Mouse (Mus musculus) left cerebral cortex, adult 11 months (tissue): ENCODE data around the gene Tns2.

Experiments used
- DNase-seq: peaks from one replicate; pipeline ENCODE4 v3.0.0; 2022; ENCODE audit warnings: low spot score

Gene Tns2

DNA sequence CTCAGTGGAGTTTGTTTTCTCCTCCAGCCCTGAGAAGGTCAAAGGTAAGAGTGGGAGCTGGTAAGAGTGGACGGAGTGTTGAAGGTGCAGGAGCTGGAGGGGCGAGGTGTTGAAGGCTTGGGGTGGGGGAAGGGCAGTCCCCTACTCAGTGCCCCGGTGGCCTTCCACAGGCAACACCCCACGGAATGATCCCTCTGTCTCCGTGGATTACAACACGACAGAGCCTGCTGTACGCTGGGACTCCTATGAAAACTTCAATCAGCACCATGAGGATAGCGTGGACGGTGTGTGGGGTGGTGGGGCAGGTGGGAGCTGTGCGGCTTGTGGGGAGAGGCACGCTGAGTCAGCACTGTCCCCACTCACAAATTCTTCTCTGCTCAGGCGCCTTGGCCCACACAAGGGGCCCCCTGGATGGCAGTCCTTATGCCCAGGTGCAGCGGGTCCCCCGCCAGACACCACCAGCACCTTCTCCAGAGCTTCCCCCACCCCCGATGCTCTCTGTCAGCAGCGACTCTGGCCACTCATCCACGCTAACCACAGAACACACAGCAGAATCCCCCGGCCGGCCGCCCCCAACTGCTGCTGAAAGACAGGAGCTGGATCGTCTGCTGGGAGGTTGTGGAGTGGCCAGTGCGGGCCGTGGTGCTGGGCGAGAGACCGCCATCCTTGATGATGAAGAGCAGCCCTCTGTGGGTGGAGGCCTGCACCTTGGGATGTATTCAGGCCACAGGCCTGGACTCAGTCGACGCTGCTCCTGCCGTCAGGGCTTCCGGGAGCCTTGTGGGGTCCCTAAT lies 10.7 kb downstream of the Tns2 start:
- DNase-seq, result no peak

DNA sequence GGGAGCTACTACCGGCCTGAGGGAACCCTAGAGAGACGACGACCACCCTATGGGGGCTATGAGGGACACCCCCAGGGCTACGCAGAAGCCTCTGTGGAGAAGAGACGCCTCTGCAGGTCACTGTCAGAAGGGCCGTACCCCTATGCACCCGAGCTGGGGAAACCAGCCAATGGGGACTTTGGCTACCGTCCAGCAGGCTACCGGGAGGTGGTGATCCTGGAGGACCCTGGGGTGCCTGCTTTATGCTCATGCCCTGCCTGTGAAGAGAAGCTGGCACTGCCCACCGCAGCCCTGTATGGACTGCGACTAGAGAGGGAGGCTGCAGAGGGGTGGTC lies 11.2 kb downstream of the Tns2 start:
- DNase-seq, result no peak

DNA sequence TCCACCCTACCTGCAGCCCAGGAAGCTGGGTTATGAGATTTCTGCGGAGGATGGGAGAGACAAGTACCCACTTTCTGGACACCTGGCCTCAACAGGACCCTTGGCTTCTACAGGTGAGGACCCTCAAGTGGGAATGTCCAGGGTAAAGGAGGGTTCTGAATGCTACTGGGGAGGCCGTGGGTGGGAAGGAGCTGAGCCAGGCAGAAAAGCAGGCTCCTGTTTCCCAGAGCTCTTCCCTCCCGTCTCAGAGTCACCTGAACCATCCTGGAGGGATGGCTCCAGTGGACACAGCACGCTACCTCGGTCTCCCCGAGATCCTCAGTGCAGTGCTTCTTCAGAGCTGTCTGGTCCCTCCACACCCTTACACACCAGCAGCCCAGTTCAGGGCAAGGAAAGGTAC lies 12.0 kb downstream of the Tns2 start:
- no peak for DNase-seq

DNA sequence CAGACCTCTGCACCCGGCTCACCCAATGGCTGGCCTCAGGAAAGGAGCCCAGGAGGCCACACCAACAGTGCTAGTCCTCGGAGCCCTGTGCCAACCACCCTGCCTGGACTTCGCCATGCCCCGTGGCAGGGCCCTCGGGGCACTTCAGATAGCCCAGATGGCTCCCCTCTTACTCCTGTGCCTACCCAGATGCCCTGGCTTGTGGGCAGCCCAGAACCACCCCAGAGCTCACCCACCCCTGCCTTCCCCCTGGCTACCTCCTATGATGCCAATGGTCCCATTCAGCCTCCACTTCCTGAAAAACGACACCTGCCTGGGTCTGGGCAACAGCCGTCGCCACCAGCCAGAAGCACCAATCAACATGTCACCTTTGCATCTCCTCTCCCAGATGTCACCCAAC lies 12.6 kb downstream of the Tns2 start:
- no peak for DNase-seq

DNA sequence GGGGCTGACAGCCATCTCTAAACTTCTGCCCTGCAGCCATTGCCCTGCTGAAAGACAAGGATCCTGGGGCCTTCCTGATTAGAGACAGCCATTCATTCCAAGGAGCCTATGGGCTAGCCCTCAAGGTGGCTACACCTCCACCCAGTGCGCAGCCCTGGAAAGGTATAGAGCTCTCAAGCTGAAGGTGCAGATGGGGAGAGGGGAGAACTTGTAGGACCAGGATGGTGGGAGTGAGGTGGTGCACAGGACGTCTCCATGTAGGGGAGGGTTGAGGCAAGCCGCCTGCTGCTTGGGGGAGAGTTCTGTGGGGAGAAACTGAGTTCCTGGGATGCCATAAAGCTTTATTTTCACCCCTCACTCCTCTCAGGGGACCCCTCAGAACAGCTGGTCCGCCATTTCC lies 13.5 kb downstream of the Tns2 start:
- DNase-seq, result no peak

DNA sequence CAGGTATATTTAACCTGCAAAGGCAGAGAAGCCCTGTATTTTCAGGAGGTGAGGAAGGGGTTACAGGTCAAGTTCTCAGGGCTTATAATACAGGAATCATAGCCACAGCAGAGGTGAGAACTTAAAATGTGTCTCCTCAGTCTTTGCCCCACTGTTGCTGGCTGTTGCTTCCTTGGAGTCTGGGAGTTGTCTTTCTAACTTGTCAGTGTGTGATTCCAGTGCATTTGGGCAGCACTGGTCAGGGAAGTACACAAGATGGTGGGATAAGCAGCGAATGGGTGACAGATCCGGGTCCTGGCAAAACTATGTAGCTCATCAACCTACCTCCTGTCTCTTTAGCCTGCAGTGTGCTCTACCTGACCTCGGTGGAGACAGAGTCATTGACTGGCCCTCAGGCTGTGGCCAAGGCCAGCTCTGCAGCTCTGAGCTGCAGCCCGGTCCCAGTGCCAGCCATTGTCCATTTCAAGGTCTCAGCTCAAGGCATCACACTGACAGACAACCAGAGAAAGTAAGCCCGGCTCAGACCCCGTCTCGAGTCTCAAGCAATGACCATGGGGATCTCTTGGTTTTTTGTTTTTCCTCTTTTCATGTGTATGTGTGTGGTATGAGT lies 14.5 kb downstream of the Tns2 start:
- no peak for DNase-seq

DNA sequence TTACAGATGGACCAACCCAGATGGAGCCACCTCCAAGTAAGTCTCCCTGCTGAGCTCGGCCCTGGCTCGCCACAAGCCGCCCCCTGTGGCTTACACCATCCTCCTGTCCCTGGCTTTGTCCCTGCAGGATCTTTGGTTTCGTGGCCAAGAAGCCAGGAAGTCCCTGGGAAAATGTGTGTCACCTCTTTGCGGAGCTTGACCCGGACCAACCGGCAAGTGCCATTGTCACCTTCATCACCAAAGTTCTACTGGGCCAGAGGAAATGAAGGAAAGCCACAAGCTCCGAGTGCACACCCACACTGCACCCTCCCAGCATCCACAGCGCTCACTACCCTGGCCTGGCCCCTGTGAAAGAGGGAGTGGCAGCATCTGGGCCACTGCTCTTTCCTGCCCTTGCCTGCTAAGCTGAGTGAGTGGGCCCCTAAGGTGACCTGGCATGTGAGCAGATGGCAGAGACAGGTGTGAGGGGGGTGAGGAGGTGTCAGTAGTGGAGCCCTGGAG lies 15.6 kb downstream of the Tns2 start:
- DNase-seq, result no peak

DNA sequence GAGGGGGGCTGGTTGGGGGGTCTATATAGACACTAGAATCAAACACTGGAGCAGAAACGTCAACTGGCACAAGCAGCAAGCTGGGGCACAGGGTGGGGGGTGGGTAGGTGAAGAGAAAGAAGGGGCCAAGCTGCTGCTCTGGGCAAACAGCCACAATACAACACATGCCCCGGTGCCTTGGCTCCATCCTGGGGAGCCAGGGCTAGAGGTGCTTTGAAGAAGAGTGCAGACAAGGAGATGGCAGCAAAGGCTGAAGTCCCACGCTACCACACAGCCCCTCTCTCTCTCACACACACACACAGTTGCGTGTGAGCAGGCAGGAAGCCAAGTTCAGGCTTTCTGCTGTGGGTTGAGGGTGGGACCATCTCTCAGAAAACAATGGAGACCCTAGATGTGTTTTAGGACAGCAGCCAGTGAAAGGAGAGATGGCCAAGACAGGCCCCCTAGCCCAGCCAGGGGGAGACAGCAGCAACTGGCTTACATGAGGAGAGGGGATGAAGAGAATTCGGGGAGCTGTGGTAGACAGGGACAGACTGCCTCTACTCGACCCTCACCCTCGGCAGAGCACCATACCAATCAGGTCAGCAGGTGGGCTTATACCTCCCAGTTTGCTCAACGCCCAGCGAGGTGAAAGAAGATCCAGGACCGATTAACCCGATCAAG lies 16.7 kb downstream of the Tns2 start:
- no peak for DNase-seq

DNA sequence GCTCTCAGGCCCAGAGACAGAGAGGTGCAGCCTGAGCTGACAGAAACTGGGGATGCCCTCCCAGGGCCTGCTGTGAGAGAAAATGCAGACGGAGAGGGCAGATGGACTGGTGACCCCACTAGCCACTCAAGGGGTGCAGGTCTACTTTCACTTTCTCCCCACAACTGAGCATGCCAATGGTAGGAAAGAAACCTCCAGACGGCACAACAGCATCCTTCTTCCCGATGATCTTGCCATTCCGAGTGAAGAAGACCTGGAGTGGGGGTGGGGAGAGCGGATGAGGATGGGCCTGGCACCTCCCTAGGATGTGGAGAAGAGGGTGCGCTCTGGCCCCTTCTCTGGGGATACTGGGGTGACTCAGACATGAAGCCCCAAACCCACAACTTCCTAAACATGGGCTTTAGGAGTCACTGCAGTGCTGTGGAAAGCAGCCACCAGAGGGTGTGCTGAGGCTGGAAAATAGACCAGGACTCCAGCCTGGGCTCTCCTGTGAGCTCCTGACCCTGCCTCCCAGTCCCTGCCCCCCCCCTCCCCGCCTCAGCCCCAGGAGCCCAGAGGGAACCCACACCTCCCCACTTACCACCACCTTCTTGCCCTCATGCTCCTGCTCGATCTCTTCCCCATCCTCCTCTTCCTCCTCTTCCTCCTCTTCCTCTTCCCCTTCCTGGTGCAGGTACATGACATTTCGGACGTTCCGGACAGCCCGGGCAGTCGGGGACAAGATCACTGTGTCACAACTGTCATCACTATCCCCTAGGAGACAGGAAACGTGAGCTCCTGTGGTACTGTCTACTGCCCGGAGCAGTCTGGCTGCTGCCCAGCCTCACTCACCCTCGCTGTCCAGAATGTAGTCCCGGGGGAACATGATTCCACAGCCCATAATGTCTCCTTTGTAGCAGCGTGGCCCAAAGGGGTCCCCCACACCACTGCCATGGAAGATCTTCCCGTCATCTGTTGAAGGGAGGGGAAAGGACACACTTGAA lies 17.5 kb downstream of the Tns2 start:
- DNase-seq, result no peak

DNA sequence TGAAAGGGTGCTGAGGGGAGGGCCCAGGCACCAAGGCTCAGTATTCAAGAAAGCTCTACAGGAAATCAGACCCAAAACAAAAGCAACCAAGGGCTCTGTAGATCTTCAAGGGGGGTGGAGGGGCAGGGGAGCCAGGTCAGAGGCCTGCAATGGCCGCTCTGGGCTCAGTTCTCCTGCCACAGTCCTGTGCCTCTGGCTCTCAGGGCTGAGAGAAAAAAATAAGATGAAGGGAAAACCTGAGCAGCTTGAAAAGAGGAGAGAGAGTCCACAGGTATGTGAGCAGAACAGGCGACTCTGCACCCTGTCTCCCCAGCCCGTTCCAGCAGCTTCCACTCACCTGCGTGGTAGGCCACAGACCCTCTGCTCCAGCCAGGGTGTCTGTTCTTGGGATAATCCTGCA lies 18.4 kb downstream of the Tns2 start:
- no peak for DNase-seq

DNA sequence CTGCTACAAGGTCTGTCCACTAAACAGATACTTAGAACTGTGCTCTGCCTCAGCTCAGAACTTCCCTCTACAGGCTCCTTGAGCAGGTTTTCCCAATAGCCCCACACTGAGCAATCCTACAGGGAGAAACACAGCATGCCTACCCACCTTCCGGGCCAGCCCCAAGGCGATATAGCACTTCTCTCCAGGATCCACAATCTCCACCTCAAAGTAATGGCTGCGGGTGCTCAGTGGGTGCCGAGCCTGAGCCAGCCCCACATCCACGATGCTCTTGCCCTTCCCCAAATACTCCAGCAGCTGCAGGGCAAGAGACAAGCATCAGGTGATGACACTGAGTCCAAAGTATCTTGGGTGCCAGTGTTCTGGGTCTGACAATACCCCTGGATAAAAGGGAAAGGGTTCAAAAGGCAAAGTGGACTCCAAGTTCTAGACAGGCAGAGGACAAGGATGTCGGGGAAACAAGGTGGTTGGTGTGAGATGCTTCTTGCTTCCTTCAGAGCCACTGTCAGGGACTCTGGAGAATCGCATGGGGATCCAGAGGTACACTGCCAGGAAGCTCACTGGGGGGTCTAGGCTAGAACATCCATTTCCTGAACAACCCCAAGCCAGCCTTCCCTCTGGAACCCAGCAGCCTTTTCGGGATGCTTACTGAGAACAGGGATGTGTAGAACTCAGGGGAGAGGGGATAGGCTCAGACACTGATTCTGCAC lies 19.1 kb downstream of the Tns2 start:
- DNase-seq, result no peak

DNA sequence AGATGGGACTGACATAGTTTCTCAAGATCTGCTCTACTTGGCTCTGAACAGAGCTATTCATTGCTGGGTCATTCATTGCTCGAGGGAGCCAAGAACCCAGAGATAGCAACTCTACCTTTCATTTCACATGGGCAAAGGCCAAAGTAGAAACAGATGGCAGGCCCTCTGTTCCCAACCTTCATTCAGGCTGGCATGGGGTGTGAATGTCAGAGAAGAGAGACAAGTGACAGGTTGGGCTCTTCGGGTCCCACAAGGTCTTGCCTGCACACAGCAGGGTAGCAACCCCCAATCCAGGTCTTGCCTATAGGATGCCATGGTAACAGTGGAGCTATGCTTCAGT lies 19.6 kb downstream of the Tns2 start:
- no peak for DNase-seq

DNA sequence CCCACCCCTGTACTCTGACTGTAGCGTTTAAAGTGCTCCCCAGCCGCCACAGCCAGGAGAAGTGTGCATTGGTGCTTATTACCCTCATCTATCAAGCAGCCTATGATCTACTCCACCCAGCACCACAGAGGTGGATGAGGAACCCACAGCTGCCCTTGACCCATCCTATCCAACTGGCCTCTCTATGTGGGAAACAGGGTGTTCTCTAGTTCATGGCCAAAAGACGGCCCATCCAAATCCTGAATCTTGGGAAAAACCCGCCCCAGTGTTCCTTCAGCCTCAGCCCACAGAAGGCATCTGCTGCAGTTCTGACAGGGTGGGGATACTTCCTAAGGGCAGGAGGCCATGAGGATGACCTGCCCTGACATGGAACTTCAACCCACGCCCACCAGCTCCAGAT lies 20.3 kb downstream of the Tns2 start:
- no peak for DNase-seq

DNA sequence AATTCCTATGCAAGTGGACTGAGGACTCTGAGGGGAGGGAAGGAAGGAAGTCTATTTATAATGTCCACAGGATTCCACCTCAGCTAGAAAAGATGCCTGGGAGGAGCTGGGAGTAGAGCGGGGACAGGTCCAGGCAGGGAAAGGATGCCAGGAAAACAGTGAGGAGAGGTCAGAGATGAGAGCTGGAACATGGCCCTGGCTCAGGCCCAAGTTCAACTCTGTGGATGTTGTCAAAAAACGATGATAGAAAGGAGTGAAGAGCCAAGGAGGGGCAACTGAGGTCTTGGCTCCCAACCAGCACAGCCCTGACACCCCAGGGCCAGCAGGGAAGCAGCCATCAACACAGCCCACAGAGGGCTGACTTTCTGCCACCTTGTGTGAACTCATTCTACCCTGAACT lies 26.1 kb downstream of the Tns2 start:
- DNase-seq, result no peak

DNA sequence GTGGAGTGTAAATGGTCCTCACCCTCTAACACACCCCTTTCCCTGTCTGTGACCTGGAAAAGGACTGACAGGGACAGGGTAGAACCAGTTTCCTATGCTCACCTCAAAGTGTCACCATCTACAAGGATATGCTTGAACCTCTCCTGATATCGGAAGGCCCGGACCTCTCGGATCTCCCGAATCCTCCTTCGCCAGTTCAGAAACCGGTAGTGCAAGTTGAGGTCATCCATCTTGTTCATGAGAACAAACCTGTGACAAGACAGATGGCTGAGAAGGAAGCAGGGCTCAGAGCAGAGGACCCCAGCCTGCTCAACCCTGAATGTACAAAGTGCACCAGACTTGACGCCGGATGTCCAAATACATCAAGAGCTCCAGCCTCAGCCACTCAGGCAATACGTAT lies 33.1 kb downstream of the Tns2 start:
- DNase-seq, result no peak

DNA sequence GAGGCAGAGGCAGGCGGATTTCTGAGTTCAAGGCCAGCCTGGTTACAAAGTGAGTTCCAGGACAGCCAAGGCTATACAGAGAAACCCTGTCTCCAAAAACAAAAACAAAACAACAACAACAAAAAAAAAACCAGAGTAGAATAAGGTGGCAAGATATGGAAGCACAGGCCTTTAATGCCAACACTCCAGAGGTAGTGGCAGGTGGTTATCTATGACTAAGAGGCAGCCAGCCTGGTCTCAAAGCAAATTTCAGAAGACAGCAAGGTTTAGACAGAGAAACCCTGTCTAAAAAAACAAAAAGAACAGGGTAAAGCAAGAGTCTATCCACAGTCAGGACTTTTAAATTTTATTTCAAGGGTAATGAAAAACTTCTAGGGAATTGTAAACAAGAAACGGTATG lies 34.5 kb downstream of the Tns2 start:
- no peak for DNase-seq

DNA sequence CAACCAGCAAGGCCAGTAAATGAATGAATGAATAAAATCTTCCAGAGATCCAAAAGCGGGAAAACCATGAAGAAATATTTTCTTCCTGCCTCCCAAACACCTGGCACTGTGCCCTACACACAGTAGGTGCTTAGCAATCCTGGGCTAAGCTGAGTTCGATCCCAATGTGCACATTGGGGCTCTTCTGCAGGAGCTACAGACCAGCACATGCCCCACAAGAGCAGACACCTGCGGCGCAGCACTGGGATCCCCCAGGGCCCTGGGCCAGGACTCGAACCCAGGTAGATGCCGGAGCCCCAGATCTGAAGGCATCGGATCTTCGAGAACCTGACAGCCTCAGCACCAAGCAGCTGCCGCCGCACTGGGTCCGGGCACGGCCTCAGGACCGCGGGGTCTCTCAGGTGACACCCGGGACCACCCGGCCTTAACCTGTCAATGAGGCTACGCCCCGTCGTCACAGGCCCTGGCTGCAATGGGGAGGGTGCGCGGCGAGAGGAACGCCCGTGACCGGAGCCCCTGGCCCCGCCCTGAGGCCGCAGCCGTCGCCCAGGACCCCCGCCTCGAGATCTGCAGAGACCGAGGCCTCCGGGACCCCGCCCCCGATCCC lies 35.4 kb downstream of the Tns2 start:
- DNase-seq, result no peak

DNA sequence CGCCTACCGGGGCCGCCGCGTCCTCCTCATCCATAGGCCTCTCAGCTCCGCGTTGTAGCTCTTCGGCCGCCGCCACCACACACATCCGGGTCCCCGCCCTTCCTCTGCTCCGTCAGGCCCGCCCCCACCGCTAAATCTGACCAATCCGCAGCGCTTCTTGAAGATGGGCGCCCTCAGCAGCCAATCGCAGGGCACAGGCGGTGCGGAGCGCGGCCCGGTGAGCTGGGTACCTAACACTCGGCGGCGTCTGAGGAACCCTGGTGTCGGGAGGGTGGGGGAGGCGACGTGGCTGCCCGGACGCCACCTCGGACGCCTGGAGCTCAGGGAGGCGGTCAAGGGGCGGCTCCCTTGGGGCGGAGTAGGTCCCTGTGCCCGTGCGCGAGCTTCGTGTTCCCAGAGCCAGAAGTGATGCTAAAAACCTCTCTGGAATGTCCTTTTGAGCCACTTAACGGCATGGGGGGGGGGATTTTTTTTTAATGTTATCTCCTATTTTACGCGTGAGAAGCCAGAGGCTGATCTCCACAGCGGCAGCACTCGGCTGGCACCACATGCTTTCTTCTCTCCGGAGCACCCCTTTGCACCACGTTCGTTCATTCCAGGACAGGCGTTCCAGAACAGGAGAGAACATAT lies 36.0 kb downstream of the Tns2 start, which contains the start of gene Spryd3:
Gene Spryd3 (minus strand): TSS at position 106 of the 630 bp plus-strand sequence.
- peak; percentile 93 for DNase-seq

DNA sequence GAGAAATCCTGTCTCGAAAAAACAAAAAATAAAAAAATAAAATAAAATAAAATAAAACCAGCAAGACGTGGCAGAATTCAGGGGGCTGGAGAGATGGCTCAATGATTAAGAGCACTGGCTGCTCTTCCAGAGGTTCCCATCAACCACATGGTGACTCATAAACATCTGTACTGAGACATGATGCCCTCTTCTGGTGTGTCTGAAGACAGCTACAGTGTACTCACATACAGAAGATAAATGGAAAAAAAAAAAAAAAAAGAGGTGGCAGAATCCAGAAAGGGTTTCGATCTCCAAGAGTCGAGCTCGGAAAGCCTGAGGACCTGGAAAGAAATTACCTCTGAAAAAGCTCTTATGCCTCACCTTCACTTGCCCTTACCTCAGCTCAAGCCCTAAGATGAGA lies 40.9 kb downstream of the Tns2 start:
- no peak for DNase-seq
